13 mouse cellular contexts compared by ENCODE assay signal in genomic region chr1:180520190-180520589, GRCm38 (mm10). TPM values are rescaled to one million over a fixed set of nuclear protein-coding genes. Genes with fewer than 3 reads are reported as not detected.
A peak's percentile ranks its signal among the peaks of the same experiment; 100 is the strongest.
DNase-seq lines count a peak whose midpoint lies in the region; TF ChIP-seq lines count a peak whose summit lies in the region.
"Had no signal": no experiment of that assay in that cellular context is flagged by ENCODE, and none has a peak within 500 bp of the region (broad histone marks: within the 10 kb centered on the region; RNA-seq: fewer than 3 reads in every experiment).

No protein-coding gene starts in this region.

- H3K4me3 ChIP-seq in left cerebral cortex, adult 2 months, result no peak overlapping the region

- DNase-seq in layer of hippocampus, adult 18-20 months (ENCODE audit: low spot score in 2 of 2), result peak; percentile 41 to 79
- no peak for DNase-seq in layer of hippocampus, adult 9-10 months (ENCODE audit: low spot score)
- DNase-seq in frontal cortex, adult 2 months (ENCODE audit: extremely low spot score in 1 of 2, low spot score in 1 of 2), result peak; percentile 84 to 91
- DNase-seq in left cerebral cortex, adult 2 months (ENCODE audit: extremely low spot score in 1 of 2, low spot score in 2 of 2), result peak; percentile 55 to 78
- peak; percentile 30 for DNase-seq in right cerebral cortex, postnatal 4 days
- no peak for DNase-seq in adrenal gland, adult 18-20 months (ENCODE audit: low spot score in 2 of 2)
- no peak for DNase-seq in adrenal gland, postnatal 4 days (ENCODE audit: low spot score in 2 of 2)
- DNase-seq in gastrocnemius, postnatal 10 days, result no peak
- DNase-seq: cerebellum, adult 8-10 months; gastrocnemius, postnatal 36 days; spleen, adult 18-20 months; thymus, postnatal 4 days had no signal

- peak overlapping the region; percentile 64 for H3K27ac ChIP-seq in left cerebral cortex, adult 2 months
- H3K27ac ChIP-seq: liver, embryonic 14.5 days had no signal

- no peak for TF ChIP-seq CTCF in left cerebral cortex, adult 2 months (IDR thresholded peaks at IDR 0.05)

- intact Hi-C loops in left cerebral cortex, adult 2 months (cut with DNase I), result loop anchor here (1.0 to 5.0 kb wide), 3 partner anchors 10 to 45 kb away; partner anchors contain the start of gene Stum

RNA-seq across cellular contexts. Expression of gene Stum, which starts 36.9 kb away (rescaled TPM):
- total RNA-seq in layer of hippocampus, adult 18-20 months (2021), result 100 to 1,000 TPM; 335 to 351 TPM
- 118 and 128 TPM in 2 replicates for polyA plus RNA-seq in frontal cortex, adult 2 months (2012; rRNA removed)
- 100 to 1,000 TPM; 166 to 167 TPM for total RNA-seq in left cerebral cortex, adult 2 months (2021)
- under 1 TPM; 0.33 to 0.86 TPM for total RNA-seq in adrenal gland, adult 18-20 months (2021)
- total RNA-seq in adrenal gland, postnatal 4 days (2021), result 1 to 10 TPM in 1 of 2 experiments, under 1 TPM in 1; 0.95 to 1.0 TPM
- total RNA-seq in gastrocnemius, postnatal 10 days (2021), result 1 to 10 TPM; 1.2 to 2.1 TPM

RNA-seq across cellular contexts. Expression of gene Parp1, which starts 48.5 kb away (rescaled TPM):
- 100 to 1,000 TPM; 123 to 129 TPM for total RNA-seq in layer of hippocampus, adult 18-20 months (2021)
- polyA plus RNA-seq in frontal cortex, adult 2 months (2012; rRNA removed), result 57.3 and 63.8 TPM in 2 replicates
- 10 to 100 TPM; 89.0 to 90.3 TPM for total RNA-seq in left cerebral cortex, adult 2 months (2021)
- total RNA-seq in adrenal gland, adult 18-20 months (2021), result 10 to 100 TPM; 57.9 to 70.2 TPM
- total RNA-seq in adrenal gland, postnatal 4 days (2021), result 100 to 1,000 TPM; 120 to 131 TPM
- 10 to 100 TPM; 58.0 to 63.8 TPM for total RNA-seq in gastrocnemius, postnatal 10 days (2021)

Comparison
In these comparisons a context has a peak if more than half of its experiments do, and no peak if none do; other contexts are left out.
1. DNase-seq: peak in layer of hippocampus, adult 18-20 months (2 of 2), frontal cortex, adult 2 months (2 of 2), left cerebral cortex, adult 2 months (2 of 2) and right cerebral cortex, postnatal 4 days (single experiment); none in layer of hippocampus, adult 9-10 months (single experiment), adrenal gland, adult 18-20 months (0 of 2), adrenal gland, postnatal 4 days (0 of 2) and gastrocnemius, postnatal 10 days (single experiment).
2. RNA of gene Stum, which starts 36.9 kb away (total RNA-seq): 335 to 351 TPM in layer of hippocampus, adult 18-20 months and 166 to 167 TPM in left cerebral cortex, adult 2 months; 1.2 to 2.1 TPM in gastrocnemius, postnatal 10 days, 0.95 to 1.0 TPM in adrenal gland, postnatal 4 days and 0.33 to 0.86 TPM in adrenal gland, adult 18-20 months; every median in the first group is over 10 times any median in the second.